Mouse (Mus musculus) spleen, adult 2 months (tissue): Measurements from ENCODE around the gene Zp1. TPM values are rescaled to one million over a fixed set of nuclear protein-coding genes. Genes with fewer than 3 reads are reported as not detected.
A peak's percentile ranks its signal among the peaks of the same experiment; 100 is the strongest.

Experiments used
- DNase-seq, 2 experiments: peaks; one replicate each; pipeline versions ENCODE4 v3.0.0 to v3.0.0-alpha.2; 2012 to 2021; ENCODE audit warnings: low spot score in 2 of 2, low read depth in 1 of 2
- H3K27ac ChIP-seq: fragments of 200-500 bp; 2 replicates; pipeline ENCODE4 v1.5.1; 2012; ENCODE audit warnings: low read length, inconsistent platforms; ENCODE audit not compliant: insufficient read depth
- H3K27me3 ChIP-seq: fragments of 200-500 bp; 2 replicates; pipeline ENCODE4 v1.6.1; 2012; ENCODE audit warnings: mild to moderate bottlenecking, moderate library complexity, low read length, inconsistent platforms; ENCODE audit not compliant: control insufficient read depth, insufficient read depth
- H3K36me3 ChIP-seq: fragments of 200-500 bp; 2 replicates; pipeline ENCODE4 v1.6.1; 2012; ENCODE audit warnings: mild to moderate bottlenecking, low read length, inconsistent platforms; ENCODE audit not compliant: control insufficient read depth, insufficient read depth
- H3K4me1 ChIP-seq: fragments of 200-500 bp; 2 replicates; pipeline ENCODE4 v1.6.1; 2011; ENCODE audit warnings: inconsistent platforms; ENCODE audit not compliant: control insufficient read depth, insufficient read depth, insufficient read length
- H3K4me3 ChIP-seq: fragments of 200-500 bp; 2 replicates; pipeline ENCODE4 v1.5.1; 2011; ENCODE audit warnings: mild to moderate bottlenecking, inconsistent platforms; ENCODE audit not compliant: insufficient read depth, insufficient read length; ENCODE audit errors: extremely low read depth
- CTCF ChIP-seq: fragments of 200-500 bp; IDR thresholded peaks from 2 replicates; pipeline ENCODE4 v1.5.1; 2011; ENCODE audit warnings: mild to moderate bottlenecking, inconsistent platforms; ENCODE audit not compliant: insufficient read depth, insufficient read length, insufficient replicate concordance; ENCODE audit errors: extremely low read depth
- POLR2A ChIP-seq: fragments of 200-500 bp; IDR thresholded peaks from 2 replicates; pipeline ENCODE4 v1.6.1; 2011; ENCODE audit warnings: low read depth, low read length, inconsistent platforms
- WGBS: fragments of 180-500 bp; shearing (Covaris S2); methylation state at CpG from one replicate; pipeline ENCODE4 v1.1.7; 2018; 5-methylcytosine and 5-hydroxymethylcytosine counted together
- polyA plus RNA-seq: library from polyadenylated mRNA; depleted of rRNA; stranded (reverse); fragments of >200 nt; gene quantifications from 2 replicates; pipeline ENCODE4 v1.2.3, GENCODE M21; 2012

Zp1 gene
- polyA plus RNA-seq, 1 experiment: 0.04 TPM

DNA sequence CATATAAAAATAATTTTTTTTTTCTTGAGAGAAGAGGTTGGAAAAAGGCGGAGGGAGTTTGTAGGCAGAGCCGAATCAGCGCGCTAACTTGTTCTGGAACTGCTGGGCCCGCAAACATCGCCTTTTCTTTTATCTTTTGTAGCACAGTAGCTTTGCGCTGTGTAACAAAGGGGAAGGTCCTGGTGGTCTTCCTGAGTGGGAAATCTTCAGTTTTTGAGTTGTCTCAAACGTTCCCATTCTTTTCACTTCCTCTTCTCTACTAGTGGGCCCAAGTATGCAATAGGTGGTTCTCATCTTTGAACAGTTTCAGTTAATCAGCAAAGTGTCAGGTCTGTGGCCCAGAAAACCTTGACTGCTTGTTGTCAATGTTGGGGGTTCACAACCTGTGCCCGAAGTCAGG lies 29.1 kb upstream of the Zp1 start:
- DNase-seq: peak in 1 of 2 experiments; percentile 9

DNA sequence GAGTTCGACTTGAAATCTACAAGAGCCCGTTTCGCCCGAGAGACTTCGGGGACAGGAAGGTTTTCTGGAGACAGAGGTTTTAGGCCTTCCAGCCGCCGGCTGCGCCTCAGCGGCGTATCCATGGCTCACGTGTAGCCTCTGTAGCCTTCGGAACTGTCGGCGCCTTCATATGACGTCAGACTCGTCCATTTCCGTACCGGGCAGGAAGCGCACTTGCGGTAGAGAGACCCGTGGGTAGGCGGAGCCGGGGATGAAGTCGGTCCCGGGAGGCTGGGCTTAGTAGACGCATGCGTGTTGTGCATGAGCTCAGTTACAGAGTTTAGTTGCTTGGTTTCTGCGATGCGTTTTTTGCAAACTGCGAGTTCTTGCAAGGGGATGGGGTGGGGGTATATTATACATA lies 28.7 kb upstream of the Zp1 start, which contains the start of gene Ccdc86:
Gene Ccdc86, minus strand, starts transcription at position 155 of the 400 bp plus-strand sequence.
- H3K4me1 ChIP-seq: peaks cover 9% of the 10 kb centered on the region
- H3K4me3 ChIP-seq: peak within 1 kb of the TSS; percentile 91
- 0 out of 2 replicates have a peak within 1 kb of the TSS, but pooled peaks have one; percentile 21 for H3K27ac ChIP-seq
- peaks cover 3% of the 10 kb centered on the region; the same call in 1 of the 2 replicates for H3K36me3 ChIP-seq
- H3K27me3 ChIP-seq: no peaks in the 10 kb centered on the region
- under 1% methylated on average over 30 of the region's 30 CpGs for WGBS
- TF ChIP-seq CTCF (no peak), POLR2A (no peak; the same call in 1 of the 2 replicates)
- DNase-seq: peak; percentile 95 to 98

More for the DNA sequence above, 29.1 kb upstream of the Zp1 start:
- 23% methylated on average over 9 of the region's 9 CpGs for WGBS
- Histone ChIP-seq H3K27ac (0 out of 2 replicates have a peak overlapping the region, but pooled peaks have one; percentile 21), H3K4me1 (peaks cover 9% of the 10 kb centered on the region), H3K27me3 (no peaks in the 10 kb centered on the region), H3K4me3 (peak overlapping the region; percentile 45), H3K36me3 (0 out of 2 replicates have a peak, but pooled peaks cover under 1% of the 10 kb centered on the region)
- TF ChIP-seq CTCF: no peak
- no peak for TF ChIP-seq POLR2A

DNA sequence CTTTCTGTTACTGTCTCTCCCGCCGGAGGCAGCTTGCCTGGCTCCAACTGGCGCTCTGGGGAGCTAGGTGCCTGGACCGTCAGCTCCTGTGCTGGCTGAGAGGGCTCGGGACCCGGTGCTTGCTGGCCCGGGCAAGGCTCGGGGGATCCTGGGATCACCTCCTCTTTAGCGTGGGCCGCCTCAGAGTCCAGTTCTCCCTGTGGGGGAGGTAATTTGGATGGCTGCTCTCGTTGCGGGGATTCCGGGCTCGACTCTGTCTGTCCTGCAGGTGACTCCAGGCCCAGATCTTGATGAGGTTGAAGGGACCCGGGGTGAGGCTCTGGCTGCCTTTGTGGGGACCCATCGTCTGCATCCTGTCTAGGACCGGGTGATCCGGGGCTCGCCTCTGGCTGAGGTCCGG lies 28.0 kb upstream of the Zp1 start:
- H3K27me3 ChIP-seq: no peaks in the 10 kb centered on the region
- TF ChIP-seq CTCF (no peak), POLR2A (no peak)
- peaks cover 9% of the 10 kb centered on the region for H3K4me1 ChIP-seq
- DNase-seq: no peak
- H3K27ac ChIP-seq: no peak overlapping the region
- H3K36me3 ChIP-seq: peaks cover 7% of the 10 kb centered on the region; the same call in 1 of the 2 replicates
- peak overlapping the region; percentile 91; the same call in 1 of the 2 replicates for H3K4me3 ChIP-seq
- under 1% methylated on average over 20 of the region's 20 CpGs for WGBS

DNA sequence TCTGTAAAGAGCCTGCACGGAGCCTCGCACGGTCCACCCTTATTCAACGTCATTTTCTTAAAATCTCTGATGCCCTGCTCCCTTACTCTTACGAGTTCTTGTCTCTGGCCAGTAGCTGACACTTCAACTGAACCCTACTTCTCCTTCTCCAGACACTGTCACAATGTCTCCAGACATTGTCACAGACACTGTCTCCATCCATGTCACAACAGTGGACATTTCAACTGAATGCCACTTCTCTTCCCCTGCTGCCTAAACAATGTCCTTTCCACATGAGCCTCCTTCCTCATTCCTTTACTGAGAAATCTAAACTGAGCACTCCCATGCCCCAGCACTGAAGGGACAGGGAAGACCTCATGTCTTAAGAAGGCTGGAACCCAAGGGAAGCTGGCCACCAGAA lies 26.8 kb upstream of the Zp1 start:
- Histone ChIP-seq H3K27ac (no peak overlapping the region), H3K36me3 (peaks cover 15% of the 10 kb centered on the region), H3K4me1 (peaks cover 9% of the 10 kb centered on the region), H3K4me3 (no peak overlapping the region), H3K27me3 (no peaks in the 10 kb centered on the region)
- 89% methylated on average over 5 of the region's 5 CpGs for WGBS
- no peak for DNase-seq
- no peak for TF ChIP-seq CTCF
- TF ChIP-seq POLR2A: no peak

- TF ChIP-seq CTCF (no peak), POLR2A (no peak)
- Histone ChIP-seq H3K4me3 (no peak overlapping the region), H3K27ac (no peak overlapping the region), H3K27me3 (no peaks in the 10 kb centered on the region), H3K4me1 (peaks cover 9% of the 10 kb centered on the region), H3K36me3 (peaks cover 20% of the 10 kb centered on the region)
- DNase-seq: no peak
- 76% methylated on average over 3 of the region's 3 CpGs for WGBS
Measured at GRCm38 (mm10) chr19:10946506-10946905, 26.1 kb upstream of the Zp1 start.

GRCm38 (mm10) chr19:10943955-10944354 lies 23.5 kb upstream of the Zp1 start:
- TF ChIP-seq CTCF: no peak
- no peaks in the 10 kb centered on the region for H3K27me3 ChIP-seq
- peaks cover 13% of the 10 kb centered on the region for H3K4me1 ChIP-seq
- H3K36me3 ChIP-seq: peaks cover 20% of the 10 kb centered on the region
- no peak overlapping the region for H3K27ac ChIP-seq
- 38% methylated on average over 3 of the region's 3 CpGs for WGBS
- DNase-seq: peak in 1 of 2 experiments; percentile 11
- H3K4me3 ChIP-seq: no peak overlapping the region

DNA sequence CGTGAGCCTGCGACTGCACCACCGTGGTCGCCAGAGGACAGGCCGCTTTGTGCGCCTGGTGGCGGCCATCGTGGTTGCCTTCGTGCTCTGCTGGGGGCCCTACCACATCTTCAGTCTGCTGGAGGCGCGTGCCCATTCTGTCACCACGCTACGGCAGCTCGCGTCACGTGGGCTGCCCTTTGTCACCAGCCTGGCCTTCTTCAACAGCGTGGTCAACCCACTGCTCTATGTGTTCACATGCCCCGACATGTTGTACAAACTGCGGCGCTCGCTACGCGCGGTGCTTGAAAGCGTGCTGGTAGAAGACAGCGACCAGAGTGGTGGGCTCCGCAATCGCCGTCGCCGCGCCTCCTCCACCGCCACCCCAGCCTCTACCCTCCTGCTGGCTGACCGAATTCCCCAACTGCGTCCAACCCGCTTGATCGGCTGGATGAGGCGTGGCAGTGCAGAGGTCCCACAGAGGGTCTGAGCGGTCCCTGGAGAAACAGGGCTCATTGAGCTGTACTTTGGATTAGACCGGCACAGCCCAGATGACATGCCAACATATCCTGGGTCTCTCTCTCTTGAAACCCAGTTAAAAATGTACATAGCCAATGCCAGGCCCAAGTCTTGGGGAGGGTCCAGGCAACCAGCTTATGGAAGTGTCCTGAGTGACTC lies 20.5 kb upstream of the Zp1 start:
- DNase-seq: no peak
- H3K4me1 ChIP-seq: peaks cover 4% of the 10 kb centered on the region
- TF ChIP-seq CTCF (no peak), POLR2A (no peak)
- no peaks in the 10 kb centered on the region for H3K27me3 ChIP-seq
- H3K4me3 ChIP-seq: no peak overlapping the region
- H3K36me3 ChIP-seq: peaks cover 20% of the 10 kb centered on the region
- no peak overlapping the region for H3K27ac ChIP-seq
- 66% methylated on average over 40 of the region's 40 CpGs for WGBS
